Comparison of ENCODE assay signal across 1 mouse cellular context in genomic region chr2:69856392-69856791, GRCm38 (mm10).
TF ChIP-seq lines count a peak whose summit lies in the region.

No protein-coding gene starts in this region.

TF ChIP-seq in MEL, 35 proteins besides CTCF, POLR2A, EP300 and RAD21 (continued from another document):
- TF ChIP-seq POLR2AphosphoS5 (IDR thresholded peaks at IDR 0.05; ENCODE audit: borderline replicate concordance, low read depth, low read length) (no peak), CHD2 (IDR thresholded peaks at IDR 0.05; ENCODE audit: low read length) (no peak), ZMIZ1 (IDR thresholded peaks at IDR 0.05; ENCODE audit: low read depth, low read length) (no peak), MAX (IDR thresholded peaks at IDR 0.05; ENCODE audit: low read length) (peak; percentile 76), ZNF384 (IDR thresholded peaks at IDR 0.05; ENCODE audit: low read depth, low read length) (peak; percentile 79), MYC (IDR thresholded peaks at IDR 0.05; ENCODE audit: low read depth, low read length) (peak; percentile 80), TAL1 (IDR thresholded peaks at IDR 0.05; ENCODE audit: low read length) (no peak), MEF2A (IDR thresholded peaks at IDR 0.05; ENCODE audit: extremely low read depth, insufficient replicate concordance, low read depth, low read length, poor library complexity, severe bottlenecking) (no peak), MXI1 (IDR thresholded peaks at IDR 0.05; ENCODE audit: low read depth, low read length) (peak; percentile 88), MAFK (IDR thresholded peaks at IDR 0.05; ENCODE audit: borderline replicate concordance, low read depth, low read length) (no peak), BHLHE40 (IDR thresholded peaks at IDR 0.05; ENCODE audit: borderline replicate concordance, low read depth, low read length) (no peak), TBP (IDR thresholded peaks at IDR 0.05; ENCODE audit: low read depth, low read length) (peak; percentile 50; the same call in 1 of the 2 replicates), RCOR1 (IDR thresholded peaks at IDR 0.05; ENCODE audit: low read depth, low read length) (peak; percentile 68), E2F4 (IDR thresholded peaks at IDR 0.05; ENCODE audit: borderline replicate concordance, low read depth, low read length) (no peak), MAZ (IDR thresholded peaks at IDR 0.05; ENCODE audit: low read depth, low read length) (0 out of 2 replicates have a peak, but pooled peaks have one; percentile 42), TCF12 (IDR thresholded peaks at IDR 0.05; ENCODE audit: low read depth, low read length) (peak; percentile 50), SIN3A (IDR thresholded peaks at IDR 0.05; ENCODE audit: low read length) (peak; percentile 92), ETS1 (IDR thresholded peaks at IDR 0.05; ENCODE audit: low read depth, low read length) (peak; percentile 62; the same call in 1 of the 2 replicates), ELF1 (IDR thresholded peaks at IDR 0.05; ENCODE audit: low read depth, low read length) (peak; percentile 89)
